Mouse (Mus musculus) small intestine, adult 2 months (tissue): ENCODE measurements around the gene Mst1.

Experiments
- CTCF ChIP-seq: fragments of 200-500 bp; IDR thresholded peaks from 2 replicates; pipeline ENCODE4 v1.5.1; 2012; ENCODE audit warnings: low read depth, mild to moderate bottlenecking, control low read depth, inconsistent platforms, low read length, moderate library complexity, mixed read lengths; ENCODE audit not compliant: insufficient replicate concordance, insufficient read length; ENCODE audit errors: extremely low read depth
- POLR2A ChIP-seq: fragments of 200-500 bp; IDR thresholded peaks from 2 replicates; pipeline ENCODE4 v1.6.1; 2012; ENCODE audit warnings: low read depth, mild to moderate bottlenecking, control low read depth, inconsistent platforms, low read length, moderate library complexity

DNA sequence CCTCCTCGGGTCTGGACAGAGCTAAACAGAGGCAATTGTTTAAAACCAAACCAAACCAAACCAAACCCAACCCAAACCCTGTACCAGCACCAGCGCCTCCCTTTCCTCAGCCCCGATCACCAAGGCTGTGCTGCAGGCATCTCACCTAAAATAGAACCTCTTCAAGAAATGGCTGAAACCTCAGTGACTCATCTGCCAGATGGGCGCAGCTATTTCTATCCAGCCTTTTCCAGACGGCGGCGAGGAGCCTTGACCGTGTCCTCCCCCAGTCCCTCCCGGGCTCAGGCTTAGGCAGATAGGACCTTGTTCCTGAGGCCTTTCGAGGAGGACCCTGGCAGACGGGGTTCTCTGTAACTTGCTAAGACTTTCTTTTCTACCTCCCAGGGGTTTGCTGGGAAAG, 48.0 kb downstream of the Mst1 start:
- no peak for TF ChIP-seq POLR2A
- TF ChIP-seq CTCF = no peak
